Mouse (Mus musculus): ENCODE results near the gene Gm29427. TPM values are rescaled to one million over a fixed set of nuclear protein-coding genes. Genes with fewer than 3 reads are reported as not detected.

The Gm29427 gene
- under 1 TPM in 1 of 4 experiments, not detected in 3; 0.29 TPM for total RNA-seq (2022)

DNA sequence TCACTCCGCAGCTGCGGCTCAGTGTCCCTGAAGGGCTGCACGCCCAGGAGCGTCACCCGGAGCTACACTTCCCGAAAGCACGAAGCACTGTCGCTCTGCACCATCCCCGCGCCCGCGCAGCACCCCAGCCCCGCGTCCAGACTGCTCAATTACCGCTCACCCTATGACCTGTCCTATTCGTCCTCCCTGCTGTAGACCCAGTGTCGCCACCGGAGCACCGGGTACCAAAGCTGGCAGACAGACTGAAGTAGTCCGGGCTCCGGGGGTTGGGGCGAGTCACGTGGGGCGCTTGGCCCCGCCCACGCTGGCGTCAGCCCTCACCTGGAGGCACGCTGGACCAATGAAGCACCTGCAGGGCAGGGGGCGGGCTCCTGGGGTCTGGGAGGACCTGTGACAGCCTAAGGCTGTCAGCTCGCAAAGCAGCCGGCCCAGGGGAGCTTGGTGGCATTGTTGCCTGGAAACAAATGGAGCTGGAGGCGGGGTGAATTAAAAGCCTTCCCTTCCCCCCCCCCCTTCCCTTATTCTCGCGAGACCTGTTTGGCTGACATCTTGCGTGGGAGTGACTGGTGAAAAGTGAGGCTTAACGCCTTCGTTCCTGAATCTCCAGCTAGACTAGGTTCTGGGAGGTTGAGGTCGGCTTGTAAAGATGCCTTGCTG lies at the start of gene Gm29427:
Gene Gm29427, minus strand, starts transcription at position 239 of the 657 bp plus-strand sequence.
- DNase-seq (ENCODE audit: low spot score in 2 of 2) = peak; percentile 94

DNA sequence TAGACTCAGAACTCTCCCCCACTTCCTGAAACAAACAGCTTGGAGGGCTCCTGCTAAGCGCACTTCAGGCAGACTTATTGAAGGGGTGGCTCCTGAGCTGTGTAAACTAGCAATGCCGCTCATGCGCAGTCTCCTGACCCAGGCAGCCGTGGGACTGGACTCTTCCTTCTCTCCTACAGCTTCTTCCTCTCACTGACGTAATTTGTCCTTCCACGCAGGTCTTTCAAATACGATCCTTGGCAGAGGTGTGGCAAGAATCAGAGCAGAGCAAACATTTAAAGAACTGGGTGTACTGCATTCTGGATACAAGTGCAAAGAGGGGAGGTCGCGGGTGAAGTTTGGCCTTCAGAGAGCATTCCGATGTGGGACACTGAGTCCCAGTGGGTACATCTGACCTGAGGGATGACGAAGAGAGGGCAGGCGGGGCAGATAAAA lies 48.4 kb upstream of the Gm29427 start:
- no peak for DNase-seq (ENCODE audit: low spot score in 2 of 2)

DNA sequence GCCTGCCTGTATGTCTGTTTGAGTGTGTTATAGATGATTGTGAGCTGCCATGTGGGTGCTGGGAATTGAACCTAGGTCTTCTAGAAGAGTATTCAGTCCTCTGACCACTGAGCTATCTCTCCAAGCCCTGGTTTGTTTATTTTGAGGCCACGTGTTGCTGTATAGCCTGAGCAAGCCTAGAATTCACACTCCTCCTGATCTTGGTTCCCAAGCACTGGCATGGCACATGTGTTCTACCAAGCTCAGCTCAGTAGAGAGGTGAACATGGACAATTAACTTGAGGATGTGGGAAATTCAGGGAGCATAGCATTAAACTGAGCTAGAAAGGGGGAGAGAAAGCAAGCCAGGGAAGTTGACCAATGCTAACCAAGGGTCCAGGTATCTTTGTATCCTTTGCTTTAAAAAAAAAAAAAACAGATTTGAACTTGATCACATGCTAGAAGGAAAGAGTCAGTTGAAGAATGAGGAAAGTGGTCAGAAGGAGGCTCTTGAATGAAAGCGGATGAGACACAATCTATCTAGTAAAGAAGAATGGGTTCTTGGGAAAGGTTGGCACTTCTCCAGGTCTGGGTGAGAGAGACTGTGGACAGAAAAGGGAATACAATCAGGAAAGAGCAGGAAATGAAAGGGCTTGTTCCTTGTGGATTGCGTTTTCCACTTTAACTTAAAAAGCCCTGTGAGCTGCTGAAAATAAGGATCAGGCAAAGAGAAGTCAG lies 46.6 kb upstream of the Gm29427 start:
- DNase-seq (ENCODE audit: low spot score in 2 of 2) = no peak

DNA sequence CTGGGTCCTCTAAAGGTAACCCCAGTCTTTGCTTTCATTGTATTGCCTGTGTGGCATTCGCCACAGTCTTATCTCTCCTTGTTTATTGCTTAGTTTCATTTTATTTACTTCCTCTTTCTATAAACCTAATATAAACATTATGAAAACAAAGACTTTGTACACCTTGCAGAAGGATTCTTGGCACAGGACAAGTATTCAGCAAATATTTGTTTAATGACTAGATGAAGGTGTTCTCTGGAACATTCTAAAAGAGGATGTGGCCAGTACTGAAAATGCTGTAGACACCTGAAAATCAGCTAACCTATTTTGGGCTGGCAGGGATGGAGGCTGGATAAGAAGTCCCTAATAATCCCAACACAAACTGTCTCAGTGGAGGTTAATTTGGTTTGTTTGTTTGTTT lies 46.0 kb upstream of the Gm29427 start:
- no peak for DNase-seq (ENCODE audit: low spot score in 2 of 2)

DNA sequence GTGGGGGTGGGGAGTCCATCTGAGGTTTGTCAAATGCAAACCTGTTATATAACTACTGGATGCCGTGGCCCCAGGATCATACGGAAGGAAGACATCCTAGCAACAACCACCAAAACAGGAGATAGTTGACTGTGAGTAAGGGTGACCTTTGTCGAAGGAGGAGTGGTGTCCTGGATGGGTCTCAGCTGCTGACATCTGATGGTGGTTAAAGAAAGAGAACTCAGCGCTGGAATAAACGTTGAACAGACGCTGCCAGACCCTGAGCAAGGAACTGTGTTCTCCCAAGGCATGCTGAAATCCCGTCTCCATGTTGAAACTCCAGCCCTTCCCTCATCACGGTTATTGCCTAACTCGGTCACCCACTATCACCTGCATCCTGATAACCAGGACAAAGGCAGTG lies 44.1 kb upstream of the Gm29427 start:
- DNase-seq (ENCODE audit: low spot score in 2 of 2) = no peak

DNA sequence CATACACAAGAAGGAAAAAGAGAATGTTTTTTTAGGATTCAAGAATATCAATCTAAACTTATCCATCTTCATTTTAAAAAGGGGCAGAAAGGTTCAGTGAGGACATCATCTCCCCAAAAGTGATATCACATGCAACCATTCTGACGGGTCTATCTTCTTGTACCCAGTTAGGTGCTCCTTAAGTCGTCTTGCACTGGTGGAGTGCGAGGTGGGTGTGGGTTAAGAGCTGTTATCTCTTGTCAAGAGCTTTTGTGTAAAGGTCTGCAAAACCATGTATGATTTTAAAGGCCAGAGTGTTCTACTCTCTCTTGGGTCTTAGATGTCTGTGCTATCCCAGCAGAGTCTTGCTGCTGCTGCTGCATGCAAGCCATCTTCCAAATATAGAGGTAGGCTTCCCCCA lies 31.2 kb upstream of the Gm29427 start:
- no peak for DNase-seq (ENCODE audit: low spot score in 2 of 2)

DNA sequence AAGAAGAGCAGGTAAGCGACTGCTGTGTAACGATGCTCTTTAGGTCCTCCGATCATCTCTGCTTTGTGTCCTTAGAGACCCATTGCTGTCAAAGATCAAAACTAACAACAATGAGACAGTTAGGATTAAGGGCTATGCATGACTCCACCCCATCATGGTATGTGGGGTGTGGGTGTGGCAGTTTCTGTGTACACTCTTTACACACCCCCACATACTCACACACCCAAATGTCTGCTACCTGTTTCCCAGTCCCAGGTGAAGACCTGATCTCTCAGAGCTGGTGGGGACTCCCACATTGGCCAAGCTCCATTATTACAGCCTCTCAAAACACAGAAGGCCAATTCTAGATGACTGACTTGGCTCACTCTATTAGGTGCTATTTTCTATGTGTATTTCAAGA lies 30.0 kb upstream of the Gm29427 start:
- no peak for DNase-seq (ENCODE audit: low spot score in 2 of 2)

DNA sequence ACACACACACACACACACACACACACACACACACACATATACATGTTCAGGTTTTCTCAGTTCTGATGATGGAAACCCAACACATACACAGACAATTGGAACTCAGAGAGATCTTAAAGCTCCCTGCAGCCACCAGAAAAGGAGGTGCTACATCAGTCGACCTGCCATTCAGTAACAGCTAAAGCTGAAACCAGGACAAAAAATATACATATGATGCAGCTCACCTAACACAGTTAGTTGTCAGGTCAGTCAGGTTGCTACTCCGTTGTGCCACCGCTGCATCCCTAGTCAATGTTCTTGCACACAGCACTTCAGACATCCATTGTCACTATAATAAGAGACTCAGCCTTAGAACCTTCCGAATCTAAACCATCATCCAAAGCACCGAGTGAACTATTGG lies 29.4 kb upstream of the Gm29427 start:
- no peak for DNase-seq (ENCODE audit: low spot score in 2 of 2)

DNA sequence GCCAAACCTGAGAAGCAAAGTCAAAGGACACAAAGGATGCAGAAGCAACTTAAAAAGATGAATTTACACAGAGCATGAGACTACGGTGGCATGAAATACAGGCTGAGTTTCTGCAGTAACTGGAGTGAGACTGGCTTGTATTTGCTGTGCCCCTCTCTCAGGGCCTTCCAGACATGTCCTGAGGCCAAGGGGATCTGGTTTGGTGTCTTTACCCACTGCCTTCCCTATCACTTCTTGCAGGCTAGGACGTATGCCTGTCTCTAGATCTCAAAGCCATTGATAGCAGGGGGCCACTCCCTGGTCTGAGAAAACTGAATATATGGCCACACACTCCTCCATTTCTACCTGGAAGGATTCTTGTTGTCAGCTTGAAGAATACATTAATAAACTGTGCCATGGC lies 28.6 kb upstream of the Gm29427 start:
- DNase-seq (ENCODE audit: low spot score in 2 of 2) = no peak

DNA sequence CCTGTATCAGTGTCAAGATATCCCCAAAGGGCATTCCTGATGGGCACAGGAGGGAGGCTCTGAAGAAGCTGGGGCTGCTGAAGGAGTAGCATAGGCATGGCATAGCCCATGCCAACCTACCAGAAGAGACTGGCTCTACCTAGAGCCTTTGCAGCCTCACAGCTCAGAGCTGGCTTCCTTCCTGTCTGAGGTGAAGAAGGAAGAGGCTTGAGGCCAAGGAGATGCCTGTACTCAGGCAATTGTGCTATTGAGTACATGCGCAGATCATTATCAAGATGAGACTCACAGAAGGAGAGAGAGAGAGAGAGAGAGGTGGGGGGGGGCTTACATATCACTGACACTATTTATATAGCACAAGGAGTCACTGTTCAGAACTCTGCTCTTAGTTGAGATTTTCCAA lies 28.2 kb upstream of the Gm29427 start:
- DNase-seq (ENCODE audit: low spot score in 2 of 2) = no peak

DNA sequence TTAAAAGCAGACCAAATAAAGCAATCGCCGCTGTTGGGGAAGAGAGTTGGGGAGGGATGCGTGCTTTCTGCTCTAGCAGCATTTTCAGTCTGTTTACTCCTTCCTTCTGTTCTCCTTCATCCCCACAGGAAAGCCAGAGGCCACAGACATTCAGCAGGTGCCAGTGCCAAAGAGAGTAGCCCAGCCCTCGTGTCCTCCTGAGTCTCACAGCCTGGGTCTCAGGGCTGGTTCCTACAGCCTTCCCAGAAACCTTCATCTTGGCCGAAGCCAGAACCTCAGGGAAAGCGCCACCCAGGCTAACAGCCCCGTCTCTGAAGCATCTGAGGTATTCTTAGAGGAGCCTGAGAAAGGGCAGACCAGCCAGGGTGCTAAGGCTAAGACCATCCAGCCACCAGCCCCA lies 26.6 kb upstream of the Gm29427 start:
- no peak for DNase-seq (ENCODE audit: low spot score in 2 of 2)

DNA sequence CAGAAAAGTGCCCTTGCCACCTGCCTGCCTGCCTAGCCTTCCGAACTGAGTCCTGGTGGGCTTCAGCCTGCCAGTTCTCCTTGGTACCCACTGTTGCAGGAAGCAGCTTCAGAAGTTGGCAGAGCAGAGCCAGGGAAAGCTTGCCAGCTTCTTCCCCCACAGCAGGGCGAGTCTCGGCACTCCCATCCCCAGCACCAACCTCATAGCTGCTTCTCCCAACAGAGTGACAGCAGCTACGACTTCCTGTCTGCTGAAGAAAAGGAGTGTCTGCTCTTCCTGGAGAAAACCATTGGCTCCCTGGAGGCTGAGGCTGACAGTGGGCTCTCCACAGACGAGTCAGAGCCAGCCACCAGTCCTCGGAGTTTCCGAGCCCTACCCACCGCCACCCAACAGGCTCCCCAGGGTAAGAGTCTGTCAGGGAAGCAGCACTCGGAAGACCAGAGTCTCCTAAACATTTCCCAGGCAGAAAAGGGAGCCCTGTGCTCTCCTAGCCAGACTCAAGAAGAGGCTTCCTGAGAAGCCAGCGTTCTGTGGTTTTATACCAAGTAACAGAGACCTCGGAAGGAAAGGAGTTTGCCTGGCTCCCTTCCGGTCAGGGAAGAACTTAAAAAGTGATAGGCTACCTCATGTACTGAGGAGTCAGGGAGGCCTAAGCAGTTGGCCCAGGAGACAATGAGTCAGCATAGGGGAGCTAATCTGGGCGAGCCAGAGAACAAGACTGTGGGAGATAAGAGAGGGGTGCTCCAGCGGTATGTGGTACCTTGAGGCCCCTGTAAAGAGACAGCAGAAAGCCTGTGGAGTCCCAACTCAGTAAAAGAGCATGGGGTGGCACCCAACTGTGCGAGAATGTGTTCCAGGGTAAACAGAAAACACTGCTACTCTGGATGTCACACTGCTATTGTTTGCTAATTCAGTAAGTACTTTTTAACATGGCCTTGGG lies 25.5 kb upstream of the Gm29427 start:
- peak; percentile 38 to 63 for DNase-seq (ENCODE audit: low spot score in 2 of 2)

DNA sequence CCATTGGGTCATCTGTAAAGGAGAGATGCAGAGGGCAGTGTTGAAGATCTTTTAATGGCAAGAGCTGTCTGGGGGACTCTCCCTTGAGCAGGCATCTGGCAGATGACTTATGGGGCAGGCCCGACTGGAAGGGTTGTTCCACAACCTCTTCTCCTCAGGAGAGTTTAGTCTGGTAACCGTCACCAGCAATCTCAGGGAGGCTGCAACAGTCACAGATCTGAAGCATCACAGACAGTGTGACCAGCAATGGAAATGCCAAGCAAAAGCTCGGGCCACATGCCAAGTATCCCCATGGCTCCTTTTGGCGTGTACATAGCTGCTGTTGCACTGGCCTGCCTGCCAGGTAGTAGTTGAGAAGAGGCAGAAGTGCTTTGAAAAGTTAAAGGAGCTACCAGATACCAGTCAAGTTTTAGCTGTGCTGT lies 24.6 kb upstream of the Gm29427 start:
- peak in 1 of 2 experiments; percentile 17 for DNase-seq (ENCODE audit: low spot score in 2 of 2)

DNA sequence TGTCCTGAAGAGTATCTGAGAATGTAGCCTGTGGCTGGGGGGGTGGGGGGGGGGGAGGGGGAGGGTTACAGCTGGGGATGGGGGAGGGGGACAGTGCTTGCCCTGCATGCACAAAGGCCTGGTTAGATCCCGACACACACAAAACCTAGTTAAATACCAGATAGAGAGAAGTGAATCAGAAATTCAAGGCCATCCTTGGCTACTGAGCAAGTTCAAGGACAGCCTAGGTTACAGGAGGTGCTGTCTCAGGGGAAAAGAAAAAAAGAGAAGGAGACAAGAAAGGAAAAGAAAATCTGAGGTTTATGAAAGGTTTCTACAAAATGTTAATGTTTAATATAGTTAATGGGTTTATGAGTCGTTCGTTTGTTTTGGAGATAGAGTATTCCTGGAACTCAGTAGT lies 24.0 kb upstream of the Gm29427 start:
- DNase-seq (ENCODE audit: low spot score in 2 of 2) = no peak

DNA sequence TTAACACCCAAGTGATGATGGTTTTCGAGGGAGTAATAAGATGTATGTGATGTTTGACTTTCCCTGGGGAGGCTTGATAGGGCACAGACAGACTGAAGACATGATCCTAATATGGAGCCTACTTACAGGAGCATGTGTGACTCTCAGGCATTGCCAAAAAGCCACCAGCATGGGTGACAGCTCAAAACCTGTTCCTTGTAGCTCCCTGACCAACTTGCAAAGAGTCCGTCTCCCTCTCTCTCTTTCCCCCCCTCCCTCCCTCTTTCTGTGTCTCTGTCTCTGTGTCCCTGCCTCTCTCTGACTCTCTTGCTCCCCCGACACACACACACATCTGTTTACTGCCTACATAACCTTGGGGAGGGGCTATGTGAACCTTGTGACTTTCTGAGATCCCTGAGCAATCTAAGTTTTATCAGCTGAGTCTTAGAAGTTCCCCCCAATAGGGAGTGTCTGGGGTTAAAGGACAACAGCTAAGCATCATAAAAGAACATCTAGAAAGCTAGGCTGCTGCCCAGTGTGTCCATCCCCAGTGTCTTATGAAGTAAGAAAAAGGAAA lies 23.0 kb upstream of the Gm29427 start:
- DNase-seq (ENCODE audit: low spot score in 2 of 2) = no peak

DNA sequence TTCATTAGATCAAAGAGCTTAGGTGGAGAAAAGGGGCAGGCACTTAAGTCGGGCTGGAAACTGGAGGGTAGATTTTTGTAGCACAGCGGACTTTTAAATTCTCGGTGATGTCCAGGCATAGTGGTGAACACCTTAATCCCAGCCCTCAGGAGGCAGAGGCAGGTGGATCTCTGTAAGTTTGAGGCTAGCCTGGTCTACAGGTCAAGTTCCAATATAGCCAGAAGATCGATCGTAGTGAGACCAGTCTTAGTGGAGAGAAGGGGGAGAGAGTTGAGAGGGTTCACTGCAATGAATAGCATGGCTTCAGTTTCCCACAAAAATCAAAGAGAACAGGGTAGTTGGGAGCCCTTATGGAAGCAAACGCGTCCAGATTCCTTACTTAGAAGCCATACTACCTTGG lies 22.3 kb upstream of the Gm29427 start:
- no peak for DNase-seq (ENCODE audit: low spot score in 2 of 2)

DNA sequence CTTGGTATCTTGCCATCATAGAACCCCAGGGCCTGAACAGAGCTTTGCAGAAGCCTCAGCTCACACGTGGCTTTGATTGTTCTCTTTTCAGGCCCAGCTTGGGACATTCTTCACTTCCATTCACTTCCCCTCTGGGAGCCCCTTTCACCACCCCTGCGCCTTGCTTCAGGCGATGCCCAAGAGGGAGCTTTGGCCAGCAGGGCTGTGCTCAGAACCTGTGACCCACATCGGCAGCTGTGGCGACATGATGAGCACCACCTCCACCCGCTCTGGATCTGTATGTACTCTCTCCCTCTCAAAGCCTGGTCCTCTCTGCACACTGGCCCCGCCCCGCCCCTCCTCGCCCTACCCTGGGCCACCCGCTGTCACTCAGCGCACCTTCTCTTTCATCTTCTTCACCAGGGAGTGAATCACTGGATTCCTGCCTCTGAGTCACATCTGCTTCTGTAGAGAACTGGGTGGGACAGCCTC lies 21.8 kb upstream of the Gm29427 start:
- no peak for DNase-seq (ENCODE audit: low spot score in 2 of 2)

DNA sequence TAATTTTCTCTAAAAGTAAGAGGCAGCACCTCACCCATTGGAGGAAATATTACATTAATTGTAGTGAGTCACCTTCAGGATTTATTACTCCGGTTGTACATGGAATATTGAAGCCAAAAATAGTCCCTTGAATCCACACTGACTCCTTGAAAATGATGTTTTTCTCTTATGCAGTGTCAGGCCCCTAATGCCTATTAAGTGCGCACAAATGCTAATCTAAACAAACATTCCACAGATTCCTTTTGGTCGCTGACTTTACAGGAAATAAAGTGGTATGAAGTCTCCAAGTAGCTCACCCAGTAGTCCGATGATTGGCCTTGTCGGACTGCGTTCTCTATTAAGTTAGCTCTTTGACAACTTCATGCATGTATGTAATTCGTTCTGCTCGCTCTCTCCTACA lies 19.3 kb upstream of the Gm29427 start:
- DNase-seq (ENCODE audit: low spot score in 2 of 2) = no peak

DNA sequence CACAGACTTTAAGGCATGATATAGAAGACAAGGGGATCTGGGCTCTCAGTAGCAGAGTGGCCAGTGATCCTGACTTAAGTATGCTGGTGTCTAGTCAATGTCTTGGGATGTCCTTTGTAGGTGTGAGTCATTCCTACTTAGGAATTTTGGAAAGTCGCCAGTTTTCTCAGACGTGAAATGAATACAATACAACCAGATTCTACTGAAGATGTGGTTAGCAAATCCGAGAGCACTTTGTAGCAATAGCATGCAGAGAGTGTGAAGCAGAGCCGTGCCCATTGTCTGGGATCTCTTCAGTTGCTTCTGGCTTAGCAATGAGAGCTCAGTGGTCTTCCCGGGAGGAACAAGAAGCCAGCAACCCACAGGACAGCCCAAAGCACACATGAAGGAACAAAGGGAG lies 18.9 kb upstream of the Gm29427 start:
- DNase-seq (ENCODE audit: low spot score in 2 of 2) = no peak

DNA sequence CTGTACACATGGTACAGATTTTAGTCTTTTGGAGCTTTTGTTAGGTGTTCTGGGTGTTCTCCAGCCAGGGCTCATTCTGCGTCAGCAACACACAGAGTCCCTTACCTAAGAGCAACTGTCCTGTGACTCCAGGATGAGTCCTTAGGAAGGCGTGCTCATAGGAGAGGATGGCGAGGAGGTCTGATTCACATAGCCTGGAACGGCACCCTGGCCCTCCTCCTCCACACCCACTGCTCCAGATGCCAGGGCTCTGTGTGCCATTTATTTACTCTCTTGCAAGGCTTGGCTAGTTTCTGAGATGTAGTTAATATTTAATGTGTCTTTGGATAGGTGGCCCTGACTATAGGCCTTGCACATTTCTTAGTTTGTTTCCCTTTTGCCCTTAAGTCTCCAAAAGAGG lies 18.1 kb upstream of the Gm29427 start:
- DNase-seq (ENCODE audit: low spot score in 2 of 2) = peak in 1 of 2 experiments; percentile 14
